Mouse (Mus musculus) skeletal muscle tissue, adult 2 months (tissue): ENCODE measurements around the gene Pdia4.
"Not testable (repeated sequence)": the region's sequence is repeated elsewhere in the genome, so short reads cannot be mapped to it uniquely, and the experiment has no call there.

Source experiments
- DNase-seq: peaks from one replicate; pipeline ENCODE4 v3.0.0-alpha.2; 2012; ENCODE audit warnings: low read depth, low spot score

Gene Pdia4

GRCm38 (mm10) chr6:47813257-47813878, at the start of gene Pdia4:
Gene Pdia4, minus strand, starts transcription at chr6:47813430.
- DNase-seq, result peak; percentile 98

- DNase-seq, result not testable (repeated sequence)
Observed at GRCm38 (mm10) chr6:47857729-47858128, 44.5 kb upstream of the Pdia4 start.

GRCm38 (mm10) chr6:47857241-47857640, 44.0 kb upstream of the Pdia4 start:
- DNase-seq, result no peak

- no peak for DNase-seq
Observed at GRCm38 (mm10) chr6:47845779-47846178, 32.5 kb upstream of the Pdia4 start.

- DNase-seq, result no peak
Observed at GRCm38 (mm10) chr6:47842337-47842736, 29.1 kb upstream of the Pdia4 start.

- no peak for DNase-seq
Observed at GRCm38 (mm10) chr6:47841831-47842230, 28.6 kb upstream of the Pdia4 start.

GRCm38 (mm10) chr6:47841077-47841476, 27.8 kb upstream of the Pdia4 start:
- DNase-seq, result no peak

GRCm38 (mm10) chr6:47837630-47838029, 24.4 kb upstream of the Pdia4 start:
- no peak for DNase-seq

GRCm38 (mm10) chr6:47835984-47836521, 22.8 kb upstream of the Pdia4 start:
- DNase-seq, result peak; percentile 18

GRCm38 (mm10) chr6:47835482-47835983, 22.3 kb upstream of the Pdia4 start, which contains the start of gene Zfp398:
Gene Zfp398, plus strand, starts transcription at chr6:47835661.
- DNase-seq, result peak; percentile 90

- no peak for DNase-seq
Observed at GRCm38 (mm10) chr6:47832220-47832619, 19.0 kb upstream of the Pdia4 start.

GRCm38 (mm10) chr6:47830104-47831078, 17.2 kb upstream of the Pdia4 start, which contains the start of gene Zfp786:
Gene Zfp786, minus strand, starts transcription at chr6:47830867.
- DNase-seq, result peak; percentile 75

- no peak for DNase-seq
Observed at GRCm38 (mm10) chr6:47828950-47829349, 15.7 kb upstream of the Pdia4 start.

- DNase-seq, result no peak
Observed at GRCm38 (mm10) chr6:47827462-47827861, 14.2 kb upstream of the Pdia4 start.

GRCm38 (mm10) chr6:47824241-47824640, 11.0 kb upstream of the Pdia4 start:
- DNase-seq, result no peak

GRCm38 (mm10) chr6:47821776-47822175, 8.5 kb upstream of the Pdia4 start:
- DNase-seq, result no peak

- DNase-seq, result no peak
Observed at GRCm38 (mm10) chr6:47821236-47821635, 8.0 kb upstream of the Pdia4 start.

GRCm38 (mm10) chr6:47819626-47820325, 6.5 kb upstream of the Pdia4 start:
- no peak for DNase-seq

GRCm38 (mm10) chr6:47818721-47819120, 5.5 kb upstream of the Pdia4 start:
- DNase-seq, result no peak

GRCm38 (mm10) chr6:47816151-47816550, 2.9 kb upstream of the Pdia4 start:
- no peak for DNase-seq

- DNase-seq, result no peak
Observed at GRCm38 (mm10) chr6:47812271-47812915, 837 bp downstream of the Pdia4 start.
